Mouse (Mus musculus): Measurements from ENCODE around the gene Olfr1242. TPM values are rescaled to one million over a fixed set of nuclear protein-coding genes. Genes with fewer than 3 reads are reported as not detected.

Olfr1242 gene
- not detected for total RNA-seq (2021)

DNA sequence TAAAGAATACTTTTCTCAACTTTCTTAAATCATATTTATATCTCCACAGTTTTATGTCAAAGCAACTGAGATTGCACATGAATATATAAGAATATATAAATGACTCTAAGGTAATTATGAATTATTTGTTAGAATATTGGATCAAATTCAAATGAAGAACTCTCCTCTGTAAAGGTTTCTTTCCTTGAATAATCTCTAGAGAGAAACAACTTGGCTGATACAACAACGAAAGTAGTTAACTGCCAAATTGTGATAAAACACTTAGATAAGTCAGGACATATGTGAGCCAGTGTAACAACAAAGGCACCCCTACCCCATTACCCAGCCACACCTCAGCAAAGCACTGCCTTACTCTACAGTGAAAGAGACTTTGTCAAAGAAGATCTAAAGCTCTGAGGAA is at the start of gene Olfr1242:
Gene Olfr1242, minus strand, starts transcription at position 101 of the 400 bp plus-strand sequence.
- no peak for DNase-seq (ENCODE audit: extremely low spot score in 1 of 2, low spot score in 2 of 2)
- intact Hi-C loops (cut with DNase I), result no loop called here

DNA sequence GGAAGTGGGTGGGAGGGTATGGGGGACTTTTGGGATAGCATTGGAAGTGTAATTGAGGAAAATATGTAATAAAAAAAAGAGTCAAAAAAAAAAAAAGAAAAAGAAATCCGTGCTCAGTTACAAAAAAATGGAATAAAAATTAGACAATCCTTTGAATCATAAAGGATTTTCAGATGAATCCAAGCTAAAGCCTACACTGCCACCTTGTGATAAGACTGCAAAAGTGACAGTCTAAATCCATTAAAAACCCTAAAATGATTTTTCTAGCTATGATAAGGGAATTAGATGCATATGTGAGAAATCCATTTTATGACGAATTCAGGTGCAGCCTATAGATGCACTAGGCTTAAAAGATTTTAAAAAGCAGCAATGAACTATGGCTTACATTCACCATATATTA is 46.4 kb upstream of the Olfr1242 start:
- intact Hi-C loops (cut with DNase I), result loop anchor here (2.0 kb wide), 1 partner anchor 1194 kb away; no protein-coding TSS in a partner anchor
- DNase-seq (ENCODE audit: extremely low spot score in 1 of 2, low spot score in 2 of 2), result no peak

DNA sequence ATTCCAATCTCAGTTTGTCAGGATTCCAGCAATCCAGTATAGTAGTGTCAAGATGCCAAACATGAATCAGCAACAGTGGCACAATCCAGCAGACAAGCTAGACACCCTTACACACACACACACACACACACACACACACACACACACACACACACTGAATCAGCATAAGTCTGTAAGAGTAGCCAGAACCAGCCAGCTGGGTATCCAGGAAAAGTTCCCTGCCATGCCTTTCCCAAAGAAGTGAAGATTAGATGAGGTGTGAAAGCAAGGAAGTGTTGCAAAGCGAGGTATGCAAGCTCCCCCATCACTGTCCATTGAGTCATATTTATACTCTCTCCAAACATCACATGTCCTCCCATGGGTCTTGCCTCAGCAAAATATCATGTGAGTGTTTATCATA is 41.8 kb upstream of the Olfr1242 start:
- DNase-seq (ENCODE audit: extremely low spot score in 1 of 2, low spot score in 2 of 2), result no peak
- intact Hi-C loops (cut with DNase I), result no loop called here

DNA sequence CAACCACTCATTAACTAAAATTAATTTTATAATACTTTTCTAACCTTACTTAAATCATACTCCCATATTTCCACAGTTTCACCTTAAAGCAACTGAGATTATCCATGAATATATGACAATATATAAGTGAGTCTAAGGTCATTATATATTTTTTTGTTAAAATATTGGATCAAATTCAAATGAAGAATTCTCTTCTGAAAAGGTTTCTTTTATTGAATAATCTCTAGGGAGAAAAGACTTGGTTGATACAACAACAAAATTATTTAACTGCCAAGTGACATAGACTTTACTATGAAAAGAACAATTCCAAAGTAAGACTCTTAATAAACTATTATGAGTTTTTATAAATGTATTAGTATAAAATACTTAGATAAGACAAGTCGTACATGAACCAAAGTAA is 33.3 kb upstream of the Olfr1242 start, which contains the start of gene Olfr1243:
Gene Olfr1243, minus strand, starts transcription at position 101 of the 400 bp plus-strand sequence.
- intact Hi-C loops (cut with DNase I), result no loop called here
- DNase-seq (ENCODE audit: extremely low spot score in 1 of 2, low spot score in 2 of 2), result no peak

DNA sequence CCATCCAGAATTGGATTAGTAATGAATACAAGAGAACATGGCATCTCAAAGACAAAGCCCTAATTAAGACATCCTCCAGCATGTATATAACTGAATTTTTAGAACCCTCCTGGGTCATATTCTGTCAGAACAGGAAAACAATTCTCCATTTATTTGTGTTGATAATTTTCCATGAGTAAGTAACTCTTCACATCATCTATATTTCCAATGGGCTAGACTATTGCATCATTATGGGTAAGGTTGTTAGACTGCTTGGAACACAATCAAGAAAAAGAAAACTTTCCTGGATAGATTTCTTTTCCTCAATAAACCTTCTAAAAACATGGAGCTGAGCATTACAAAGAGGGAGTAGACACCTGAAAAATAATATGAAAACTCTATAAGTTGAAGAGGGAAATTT is 11.1 kb downstream of the Olfr1242 start, which contains the start of gene Olfr1241:
Gene Olfr1241, minus strand, starts transcription at position 101 of the 400 bp plus-strand sequence.
- intact Hi-C loops (cut with DNase I), result no loop called here
- no peak for DNase-seq (ENCODE audit: extremely low spot score in 1 of 2, low spot score in 2 of 2)

DNA sequence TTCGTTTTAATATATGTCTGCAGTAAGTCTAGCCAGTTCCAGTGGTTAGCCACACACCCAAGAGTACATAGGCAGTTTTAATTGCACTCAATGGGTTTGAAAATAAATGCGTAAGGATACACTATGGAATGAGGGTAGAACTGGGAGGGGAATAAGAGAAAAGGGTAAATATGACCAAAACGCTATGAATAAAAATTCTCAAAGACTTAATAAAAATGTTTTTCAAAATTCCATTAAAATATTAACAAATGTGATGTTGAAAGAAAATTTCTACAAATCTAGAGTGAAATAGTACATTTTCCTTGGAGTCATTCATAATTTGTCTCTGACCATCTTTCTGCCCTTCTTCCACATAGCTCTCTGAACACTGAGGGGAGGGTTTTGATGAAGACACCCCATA is 55.2 kb downstream of the Olfr1242 start, which contains the start of gene Olfr1240:
Gene Olfr1240, minus strand, starts transcription at position 101 of the 400 bp plus-strand sequence.
- intact Hi-C loops (cut with DNase I), result no loop called here
- no peak for DNase-seq (ENCODE audit: extremely low spot score in 1 of 2, low spot score in 2 of 2)

Other genes with a start within 250 kb of the Olfr1242 start
- not detected for gene Olfr1228, start 244.3 kb downstream of the Olfr1242 start, total RNA-seq (2021)
- not detected for gene Olfr1229, start 210.3 kb downstream of the Olfr1242 start, total RNA-seq (2021)
- gene Olfr1230, start 201.1 kb downstream of the Olfr1242 start, total RNA-seq (2021), result not detected
- not detected for gene Olfr1231, start 191.3 kb downstream of the Olfr1242 start, total RNA-seq (2021)
- gene Olfr1232, start 168.7 kb downstream of the Olfr1242 start, total RNA-seq (2021), result not detected
- gene Olfr1233, start 155.9 kb downstream of the Olfr1242 start, total RNA-seq (2021), result not detected
- gene Olfr1234, start 133.5 kb downstream of the Olfr1242 start, total RNA-seq (2021), result not detected
- not detected for gene Olfr1238, start 88.7 kb downstream of the Olfr1242 start, total RNA-seq (2021)
- gene Olfr1239, start 77.9 kb downstream of the Olfr1242 start, total RNA-seq (2021), result not detected
- not detected for gene Olfr1240, start 55.3 kb downstream of the Olfr1242 start, total RNA-seq (2021)
- gene Olfr1241, start 11.2 kb downstream of the Olfr1242 start, total RNA-seq (2021), result not detected
- gene Olfr1243, start 33.2 kb upstream of the Olfr1242 start, total RNA-seq (2021), result not detected
- not detected for gene Olfr1245, start 80.1 kb upstream of the Olfr1242 start, total RNA-seq (2021)
- not detected for gene Olfr1246, start 94.8 kb upstream of the Olfr1242 start, total RNA-seq (2021)
- under 1 TPM; 0.16 to 0.17 TPM for gene Olfr1247, start 115.8 kb upstream of the Olfr1242 start, total RNA-seq (2021)
- not detected for gene Olfr1248, start 119.9 kb upstream of the Olfr1242 start, total RNA-seq (2021)
- gene Olfr1249, start 136.6 kb upstream of the Olfr1242 start, total RNA-seq (2021), result not detected
- gene Olfr1250, start 163.1 kb upstream of the Olfr1242 start, total RNA-seq (2021), result under 1 TPM; 0.06 to 0.10 TPM
- gene Olfr1251, start 173.6 kb upstream of the Olfr1242 start, total RNA-seq (2021), result not detected
- gene Olfr1252, start 226.7 kb upstream of the Olfr1242 start, total RNA-seq (2021), result not detected